Mouse (Mus musculus) C2C12 (cell line): ENCODE data around the gene Celf2.

Source experiments
- CTCF ChIP-seq: IDR thresholded peaks from one replicate; pipeline ENCODE4 v1.5.1; 2011; ENCODE audit not compliant: control insufficient read depth, insufficient read depth, insufficient read length
- USF1 ChIP-seq: IDR thresholded peaks from one replicate; pipeline ENCODE4 v1.6.1; 2011; ENCODE audit warnings: low read depth, mild to moderate bottlenecking, control low read depth, moderate library complexity

DNA sequence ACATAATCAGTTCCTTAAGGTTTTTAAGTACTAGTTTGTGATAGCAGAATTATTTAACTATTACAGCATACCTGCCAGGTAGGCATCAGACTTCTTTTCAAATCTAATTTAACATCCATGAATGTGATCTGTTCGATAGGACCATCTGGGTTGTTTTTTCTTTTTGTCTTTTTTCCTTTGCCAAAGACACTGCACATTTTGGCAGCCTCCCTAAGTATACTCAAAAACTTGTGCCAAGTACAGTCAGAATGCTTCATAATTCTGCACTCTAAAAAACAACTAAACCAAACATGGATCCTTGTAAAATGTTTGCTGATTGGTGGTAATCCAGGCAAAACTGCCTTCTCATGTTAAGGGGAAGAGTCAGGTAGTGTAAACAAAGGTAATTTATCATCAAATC is 82.9 kb downstream of the Celf2 start:
- TF ChIP-seq CTCF (no peak), USF1 (no peak)
